8 mouse cellular contexts compared by ENCODE assay signal in the genomic region with DNA sequence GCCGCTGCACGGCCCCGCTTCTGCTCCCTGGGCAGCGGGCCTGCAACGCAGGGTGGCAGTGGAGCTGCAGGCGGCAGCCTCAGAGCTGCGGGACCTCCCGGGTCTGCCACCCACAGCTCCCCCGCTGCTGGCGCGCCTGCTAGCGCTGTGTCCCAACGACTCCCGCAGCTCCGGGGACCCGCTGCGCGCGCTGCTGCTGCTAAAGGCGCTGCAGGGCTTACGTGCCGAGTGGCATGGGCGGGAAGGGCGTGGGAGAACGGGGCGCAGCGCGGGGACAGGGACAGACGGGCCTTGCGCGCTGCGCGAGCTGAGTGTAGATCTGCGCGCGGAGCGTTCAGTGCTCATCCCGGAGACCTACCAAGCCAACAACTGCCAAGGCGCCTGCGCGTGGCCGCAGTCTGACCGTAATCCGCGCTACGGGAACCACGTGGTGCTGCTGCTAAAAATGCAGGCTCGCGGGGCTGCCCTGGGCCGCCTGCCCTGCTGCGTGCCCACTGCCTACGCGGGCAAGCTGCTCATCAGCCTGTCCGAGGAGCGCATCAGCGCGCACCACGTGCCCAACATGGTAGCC. TPM values are rescaled to one million over a fixed set of nuclear protein-coding genes. Genes with fewer than 3 reads are reported as not detected.
DNase-seq lines count a peak whose midpoint lies in the region; ATAC-seq lines count a peak whose summit lies in the region.

No protein-coding gene starts in this region.

- H3K9me3 ChIP-seq in erythroblast, embryonic 14.5 days (ENCODE audit: control insufficient read depth, low read length): peaks cover 3% of the 10 kb centered on the region; the same call in 1 of the 2 replicates
- no peaks in the 10 kb centered on the region for H3K9me3 ChIP-seq in intestine, embryonic 16.5 days (ENCODE audit: control insufficient read depth, low read length)

- peaks cover 45% of the 10 kb centered on the region for H3K36me3 ChIP-seq in erythroblast, embryonic 14.5 days (ENCODE audit: control insufficient read depth)
- H3K36me3 ChIP-seq in intestine, embryonic 16.5 days (ENCODE audit: control insufficient read depth, insufficient read depth, low read length): peaks cover 22% of the 10 kb centered on the region

- H3K4me2 ChIP-seq in intestine, embryonic 16.5 days (ENCODE audit: low read depth, low read length): peak overlapping the region; percentile 96

- ATAC-seq in erythroblast, adult 5-6 weeks (replicated peaks; ENCODE audit: low FRiP score, poor library complexity, severe bottlenecking): no peak
- peak; percentile 52 for ATAC-seq in granulocyte monocyte progenitor cell, adult 5-6 weeks (replicated peaks; ENCODE audit: poor library complexity, severe bottlenecking)
- peak; percentile 62 for ATAC-seq in intestine, embryonic 16.5 days
- peak; percentile 14; the same call in 1 of the 2 replicates for ATAC-seq in megakaryocyte-erythroid progenitor cell, adult 5-6 weeks (replicated peaks; ENCODE audit: low FRiP score, low TSS enrichment, poor library complexity, severe bottlenecking)

- intact Hi-C loops in left cerebral cortex, postnatal 36 days (cut with DNase I): loop anchor here (5.0 kb wide), 1 partner anchor 50 kb away; a partner anchor contains a TSS

- peak overlapping the region; percentile 79 for H3K9ac ChIP-seq in intestine, embryonic 16.5 days (ENCODE audit: low read depth, low read length)

- WGBS in intestine, embryonic 16.5 days: 0% methylated on average over 58 of the region's 58 CpGs

- H3K4me3 ChIP-seq in erythroblast, embryonic 14.5 days (replicated peaks): peak overlapping the region; percentile 58
- H3K4me3 ChIP-seq in intestine, embryonic 16.5 days (ENCODE audit: low read length): peak overlapping the region; percentile 55

- DNase-seq in embryo, embryonic 11.5 days (ENCODE audit: low read depth, low spot score): peak; percentile 55
- DNase-seq in left cerebral cortex, postnatal 36 days (ENCODE audit: low spot score in 2 of 2): peak; percentile 91 to 93
- peak; percentile 89 to 90 for DNase-seq in right cerebral cortex, postnatal 36 days (ENCODE audit: low spot score in 2 of 2)

- peaks cover 47% of the 10 kb centered on the region for H3K4me1 ChIP-seq in erythroblast, embryonic 14.5 days (ENCODE audit: control insufficient read depth)
- peaks cover 32% of the 10 kb centered on the region for H3K4me1 ChIP-seq in intestine, embryonic 16.5 days (ENCODE audit: control insufficient read depth, insufficient read depth, low read length)

- H3K27me3 ChIP-seq in erythroblast, embryonic 14.5 days (ENCODE audit: control insufficient read depth): peaks cover 62% of the 10 kb centered on the region
- 0 out of 2 replicates have a peak, but pooled peaks cover 4% of the 10 kb centered on the region for H3K27me3 ChIP-seq in intestine, embryonic 16.5 days (replicated peaks; ENCODE audit: control insufficient read depth, insufficient read depth, low read length)

- peak overlapping the region; percentile 63 for H3K27ac ChIP-seq in intestine, embryonic 16.5 days (ENCODE audit: low read length)

RNA-seq across cellular contexts. Expression of a gene that starts 2.1 kb away (rescaled TPM):
- polyA plus RNA-seq in erythroblast, embryonic 14.5 days (2012): 0.33 and 0.43 TPM in 2 replicates
- not detected in 2 replicates for total RNA-seq in erythroblast, adult 5-6 weeks (2015; ENCODE audit: low replicate concordance)
- not detected in 2 replicates for total RNA-seq in erythroblast, adult 5-6 weeks (2017; ENCODE audit: low replicate concordance)
- not detected in 2 replicates for total RNA-seq in granulocyte monocyte progenitor cell, adult 5-6 weeks (2014; fragmentation: Nextera tagmentation)
- 0.15 TPM in 1 of 2 replicates, not detected in the other for total RNA-seq in granulocyte monocyte progenitor cell, adult 5-6 weeks (2017)
- polyA plus RNA-seq in intestine, embryonic 16.5 days (2015; fragmentation: Nextera tagmentation; extraction: Ambion mirVana): 0.07 and 0.10 TPM in 2 replicates
- total RNA-seq in left cerebral cortex, postnatal 36 days (2021): 1 to 10 TPM; 1.2 to 2.0 TPM
- total RNA-seq in megakaryocyte-erythroid progenitor cell, adult 5-6 weeks (2014; fragmentation: Nextera tagmentation): 0.59 TPM in 1 of 2 replicates, not detected in the other
- not detected in 2 replicates for total RNA-seq in megakaryocyte-erythroid progenitor cell, adult 5-6 weeks (2017)

RNA-seq across cellular contexts. Expression of a gene that starts 6.2 kb away (rescaled TPM):
- not detected in 2 replicates for polyA plus RNA-seq in erythroblast, embryonic 14.5 days (2012)
- total RNA-seq in erythroblast, adult 5-6 weeks (2015; ENCODE audit: low replicate concordance): not detected in 2 replicates
- total RNA-seq in erythroblast, adult 5-6 weeks (2017; ENCODE audit: low replicate concordance): not detected in 2 replicates
- not detected in 2 replicates for total RNA-seq in granulocyte monocyte progenitor cell, adult 5-6 weeks (2014; fragmentation: Nextera tagmentation)
- total RNA-seq in granulocyte monocyte progenitor cell, adult 5-6 weeks (2017): not detected in 2 replicates
- 0.70 and 0.82 TPM in 2 replicates for polyA plus RNA-seq in intestine, embryonic 16.5 days (2015; fragmentation: Nextera tagmentation; extraction: Ambion mirVana)
- 1 to 10 TPM; 5.5 to 5.6 TPM for total RNA-seq in left cerebral cortex, postnatal 36 days (2021)
- total RNA-seq in megakaryocyte-erythroid progenitor cell, adult 5-6 weeks (2014; fragmentation: Nextera tagmentation): not detected in 2 replicates
- total RNA-seq in megakaryocyte-erythroid progenitor cell, adult 5-6 weeks (2017): not detected in 2 replicates

RNA-seq across cellular contexts. Expression of a gene that starts 8.7 kb away (rescaled TPM):
- 32.7 and 39.3 TPM in 2 replicates for polyA plus RNA-seq in erythroblast, embryonic 14.5 days (2012)
- 24.5 and 45.2 TPM in 2 replicates for total RNA-seq in erythroblast, adult 5-6 weeks (2015; ENCODE audit: low replicate concordance)
- total RNA-seq in erythroblast, adult 5-6 weeks (2017; ENCODE audit: low replicate concordance): 8.2 and 13.9 TPM in 2 replicates
- 99.1 and 108 TPM in 2 replicates for total RNA-seq in granulocyte monocyte progenitor cell, adult 5-6 weeks (2014; fragmentation: Nextera tagmentation)
- total RNA-seq in granulocyte monocyte progenitor cell, adult 5-6 weeks (2017): 33.0 and 33.7 TPM in 2 replicates
- 120 and 135 TPM in 2 replicates for polyA plus RNA-seq in intestine, embryonic 16.5 days (2015; fragmentation: Nextera tagmentation; extraction: Ambion mirVana)
- 10 to 100 TPM; 53.5 to 63.2 TPM for total RNA-seq in left cerebral cortex, postnatal 36 days (2021)
- 114 and 155 TPM in 2 replicates for total RNA-seq in megakaryocyte-erythroid progenitor cell, adult 5-6 weeks (2014; fragmentation: Nextera tagmentation)
- 41.1 and 51.5 TPM in 2 replicates for total RNA-seq in megakaryocyte-erythroid progenitor cell, adult 5-6 weeks (2017)

RNA-seq across cellular contexts. Expression of a gene that starts 9.1 kb away (rescaled TPM):
- polyA plus RNA-seq in erythroblast, embryonic 14.5 days (2012): 68.4 and 69.3 TPM in 2 replicates
- total RNA-seq in erythroblast, adult 5-6 weeks (2015; ENCODE audit: low replicate concordance): 19.6 and 26.5 TPM in 2 replicates
- total RNA-seq in erythroblast, adult 5-6 weeks (2017; ENCODE audit: low replicate concordance): 7.2 and 11.2 TPM in 2 replicates
- 88.0 and 106 TPM in 2 replicates for total RNA-seq in granulocyte monocyte progenitor cell, adult 5-6 weeks (2014; fragmentation: Nextera tagmentation)
- total RNA-seq in granulocyte monocyte progenitor cell, adult 5-6 weeks (2017): 13.8 and 18.3 TPM in 2 replicates
- polyA plus RNA-seq in intestine, embryonic 16.5 days (2015; fragmentation: Nextera tagmentation; extraction: Ambion mirVana): 62.3 and 63.0 TPM in 2 replicates
- 10 to 100 TPM; 44.3 to 53.0 TPM for total RNA-seq in left cerebral cortex, postnatal 36 days (2021)
- 97.7 and 118 TPM in 2 replicates for total RNA-seq in megakaryocyte-erythroid progenitor cell, adult 5-6 weeks (2014; fragmentation: Nextera tagmentation)
- 24.1 and 27.1 TPM in 2 replicates for total RNA-seq in megakaryocyte-erythroid progenitor cell, adult 5-6 weeks (2017)

RNA-seq across cellular contexts. Expression of a gene that starts 19.3 kb away (rescaled TPM):
- 1,446 and 1,486 TPM in 2 replicates for polyA plus RNA-seq in erythroblast, embryonic 14.5 days (2012)
- 1,067 and 1,159 TPM in 2 replicates for total RNA-seq in erythroblast, adult 5-6 weeks (2015; ENCODE audit: low replicate concordance)
- total RNA-seq in erythroblast, adult 5-6 weeks (2017; ENCODE audit: low replicate concordance): 242 and 348 TPM in 2 replicates
- total RNA-seq in granulocyte monocyte progenitor cell, adult 5-6 weeks (2014; fragmentation: Nextera tagmentation): 1,332 and 1,363 TPM in 2 replicates
- total RNA-seq in granulocyte monocyte progenitor cell, adult 5-6 weeks (2017): 324 and 374 TPM in 2 replicates
- 1,610 and 1,714 TPM in 2 replicates for polyA plus RNA-seq in intestine, embryonic 16.5 days (2015; fragmentation: Nextera tagmentation; extraction: Ambion mirVana)
- total RNA-seq in left cerebral cortex, postnatal 36 days (2021): 100 to 1,000 TPM; 507 to 583 TPM
- total RNA-seq in megakaryocyte-erythroid progenitor cell, adult 5-6 weeks (2014; fragmentation: Nextera tagmentation): 1,436 and 1,526 TPM in 2 replicates
- total RNA-seq in megakaryocyte-erythroid progenitor cell, adult 5-6 weeks (2017): 220 and 353 TPM in 2 replicates

Comparison
In these comparisons a context has a peak if more than half of its experiments do, and no peak if none do; other contexts are left out.
1. RNA of a gene that starts 6.2 kb away (total RNA-seq): 5.5 to 5.6 TPM in left cerebral cortex, postnatal 36 days; not detected in erythroblast, adult 5-6 weeks, not detected in granulocyte monocyte progenitor cell, adult 5-6 weeks and not detected in megakaryocyte-erythroid progenitor cell, adult 5-6 weeks; every median in the first group is over 4 times any median in the second.
2. Peak in every context shown above with its lines, with median percentiles within 50 percentile points of each other: DNase-seq.